ENCODE assay signal across 9 mouse cellular contexts in the genomic region with DNA sequence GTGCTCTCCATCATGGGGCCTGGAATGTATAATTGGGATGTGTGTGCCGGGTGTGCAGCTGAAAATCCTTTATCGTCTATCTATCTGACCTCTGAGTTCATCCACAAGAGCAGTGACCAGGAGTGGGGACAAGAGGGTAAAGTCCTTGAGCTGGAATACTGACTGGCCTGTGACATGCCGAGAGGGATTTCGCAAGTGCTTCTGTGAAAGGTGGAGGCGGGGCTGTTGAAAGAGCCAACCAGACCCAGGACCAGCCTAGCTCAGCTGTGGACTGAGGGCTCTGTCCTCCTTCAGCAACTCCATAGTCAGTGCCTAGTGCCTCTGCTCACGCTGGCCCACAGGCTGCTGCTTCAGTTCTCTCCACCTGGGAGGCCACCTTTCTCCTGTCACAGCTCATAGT. TPM values are rescaled to one million over a fixed set of nuclear protein-coding genes. Genes with fewer than 3 reads are reported as not detected.
DNase-seq lines count a peak whose midpoint lies in the region; ATAC-seq and TF ChIP-seq lines count a peak whose summit lies in the region.
"Had no signal": no experiment of that assay in that cellular context is flagged by ENCODE, and none has a peak within 500 bp of the region (broad histone marks: within the 10 kb centered on the region; RNA-seq: fewer than 3 reads in every experiment).

No protein-coding gene starts in this region.

- peak overlapping the region in 1 of 2 experiments; percentile 17; a peak in 1 of 4 replicates for H3K4me3 ChIP-seq in ES-E14 (ENCODE audit: insufficient read depth in 1 of 2, low read depth in 1 of 2, low read length in 2 of 2, poor library complexity in 1 of 2, severe bottlenecking in 1 of 2)
- no peak overlapping the region for H3K4me3 ChIP-seq in heart, embryonic 11.5 days (ENCODE audit: low read depth, low read length)
- no peak overlapping the region for H3K4me3 ChIP-seq in myocyte

- in situ Hi-C loops in ES-E14 (cut with MboI; ENCODE audit: low sequenced_read_pairs in 2 of 2, unreplicated experiment in 2 of 2) = no loop called here

- H3K79me2 ChIP-seq in myocyte (ENCODE audit: control insufficient read depth, insufficient read depth) = peaks cover 52% of the 10 kb centered on the region

- peak overlapping the region; percentile 40 for H3K4me2 ChIP-seq in heart, embryonic 11.5 days
- no peak overlapping the region for H3K4me2 ChIP-seq in myocyte (ENCODE audit: low read depth)

- H3K9me3 ChIP-seq in ES-E14 (ENCODE audit: control insufficient read depth, insufficient read depth, low read depth, low read length) = no peaks in the 10 kb centered on the region
- H3K9me3 ChIP-seq in heart, embryonic 11.5 days (replicated peaks; ENCODE audit: control insufficient read depth, low read length) = no peaks in the 10 kb centered on the region

- TF ChIP-seq POLR2A in myocyte (IDR thresholded peaks at IDR 0.05; ENCODE audit: insufficient read length, low read depth) = peak; percentile 15

- intact Hi-C loops in left cerebral cortex, postnatal 25 days (cut with DNase I) = no loop called here

- H3K27ac ChIP-seq in ES-E14 (ENCODE audit: insufficient read depth, low read depth, low read length, poor library complexity, severe bottlenecking) = peak overlapping the region; percentile 61; the same call in 1 of the 2 replicates
- peak overlapping the region; percentile 65 for H3K27ac ChIP-seq in heart, embryonic 11.5 days (ENCODE audit: low read depth, low read length)

- 23% methylated on average over 6 of the region's 6 CpGs for WGBS in heart, embryonic 11.5 days (ENCODE audit: insufficient replicate concordance)

- no peak for ATAC-seq in heart, embryonic 11.5 days (replicated peaks; ENCODE audit: insufficient number of reproducible peaks, low FRiP score, low TSS enrichment)

- no peaks in the 10 kb centered on the region for H3K27me3 ChIP-seq in heart, embryonic 11.5 days (ENCODE audit: control insufficient read depth, insufficient read depth, low read length)
- H3K27me3 ChIP-seq in myocyte (ENCODE audit: control insufficient read depth, insufficient read depth, insufficient read length) = no peaks in the 10 kb centered on the region

- H3K36me3 ChIP-seq in ES-E14 (ENCODE audit: control insufficient read depth, insufficient read depth, low read length, poor library complexity, severe bottlenecking) (peaks cover 29% of the 10 kb centered on the region), myocyte (ENCODE audit: control insufficient read depth, insufficient read depth) (peaks cover 41% of the 10 kb centered on the region)
- H3K36me3 ChIP-seq in heart, embryonic 11.5 days (ENCODE audit: control insufficient read depth, insufficient read depth, low read length) = peaks cover 29% of the 10 kb centered on the region

- peak overlapping the region; percentile 46; the same call in 1 of the 2 replicates for H3K9ac ChIP-seq in ES-E14 (ENCODE audit: insufficient read depth, low read depth, low read length, poor library complexity, severe bottlenecking)
- H3K9ac ChIP-seq in heart, embryonic 11.5 days (ENCODE audit: low read depth, low read length) = peak overlapping the region; percentile 1; the same call in 1 of the 2 replicates

- peaks cover 8 to 13% of the 10 kb centered on the region in 2 experiments; a peak in 2 of 4 replicates for H3K4me1 ChIP-seq in ES-E14 (ENCODE audit: control insufficient read depth in 2 of 2, insufficient read depth in 2 of 2, low read length in 2 of 2, poor library complexity in 1 of 2)
- H3K4me1 ChIP-seq in heart, embryonic 11.5 days (ENCODE audit: control insufficient read depth, insufficient read depth, low read length) = peaks cover 40% of the 10 kb centered on the region

- peak; percentile 89 to 94 for DNase-seq in adrenal gland, adult (ENCODE audit: inconsistent age in 2 of 2, low spot score in 1 of 2)
- DNase-seq in adrenal gland, postnatal 4 days (ENCODE audit: low spot score in 2 of 2) = no peak
- no peak for DNase-seq in ES-E14 (ENCODE audit: low read depth, low spot score)
- DNase-seq in kidney, postnatal 36 days = peak; percentile 85 to 94
- no peak for DNase-seq in left cerebral cortex, postnatal 25 days (ENCODE audit: low spot score in 2 of 2)
- no peak for DNase-seq in spleen, postnatal 10 days (ENCODE audit: low spot score in 2 of 2)

- no peak overlapping the region for H3ac ChIP-seq in myocyte (ENCODE audit: control insufficient read depth, insufficient read length)

TF ChIP-seq in ES-E14, 5 proteins besides CTCF, POLR2A, EP300 and RAD21:
- TF ChIP-seq ZNF384 (IDR thresholded peaks at IDR 0.05; ENCODE audit: low read depth, low read length) (no peak), MAFK (IDR thresholded peaks at IDR 0.05; ENCODE audit: insufficient read depth, low read depth, low read length) (no peak), ZC3H11A (IDR thresholded peaks at IDR 0.05; ENCODE audit: borderline replicate concordance, low read depth, low read length) (no peak), HCFC1 (IDR thresholded peaks at IDR 0.05; ENCODE audit: borderline replicate concordance, insufficient read depth, low read length) (no peak), CHD2 (IDR thresholded peaks at IDR 0.05; ENCODE audit: low read depth, low read length) (no peak)

TF ChIP-seq in myocyte, 11 proteins besides CTCF, POLR2A, EP300 and RAD21:
- TF ChIP-seq E2F4 (IDR thresholded peaks at IDR 0.05; ENCODE audit: insufficient read depth) = no peak
- no peak for TF ChIP-seq MYOG (IDR thresholded peaks at IDR 0.05; ENCODE audit: control insufficient read depth in 1 of 3, insufficient read depth in 1 of 3, insufficient read length in 2 of 3, low read depth in 2 of 3)
- no peak for TF ChIP-seq POLR2AphosphoS2 (IDR thresholded peaks at IDR 0.05; ENCODE audit: insufficient read length, low read depth)
- peak; percentile 74 for TF ChIP-seq CEBPB (IDR thresholded peaks at IDR 0.05; ENCODE audit: insufficient read depth, poor library complexity, severe bottlenecking)
- no peak for TF ChIP-seq MYOD1 (IDR thresholded peaks at IDR 0.05; ENCODE audit: control insufficient read depth in 1 of 3, insufficient read length in 2 of 3, low read depth in 2 of 3)
- TF ChIP-seq USF1 (IDR thresholded peaks at IDR 0.05; ENCODE audit: low read depth) = no peak
TF ChIP-seq in myocyte: peak in this region for 1.

RNA-seq across cellular contexts. Expression of a gene that starts 4.0 kb away (rescaled TPM):
- 100 to 1,000 TPM; 145 to 147 TPM for total RNA-seq in adrenal gland, postnatal 4 days (2021)
- 87.6 and 101 TPM in 2 replicates for total RNA-seq in ES-E14 (2012; rRNA removed)
- polyA plus RNA-seq in heart, embryonic 11.5 days (2014; fragmentation: Nextera tagmentation; extraction: Ambion mirVana) = 117 and 125 TPM in 2 replicates
- polyA plus RNA-seq in myocyte (2012; fragmentation: generic; extraction: Trizol) = 116 TPM
- total RNA-seq in left cerebral cortex, postnatal 25 days (2021) = 10 to 100 TPM; 44.5 to 48.9 TPM

RNA-seq across cellular contexts. Expression of a gene that starts 11.6 kb away (rescaled TPM):
- total RNA-seq in adrenal gland, postnatal 4 days (2021) = 1 to 10 TPM; 1.1 to 1.3 TPM
- total RNA-seq in ES-E14 (2012; rRNA removed) = 0.58 and 1.1 TPM in 2 replicates
- 0.84 and 1.5 TPM in 2 replicates for polyA plus RNA-seq in heart, embryonic 11.5 days (2014; fragmentation: Nextera tagmentation; extraction: Ambion mirVana)
- polyA plus RNA-seq in myocyte (2012; fragmentation: generic; extraction: Trizol) = 1.5 TPM
- under 1 TPM; 0.57 to 0.78 TPM for total RNA-seq in left cerebral cortex, postnatal 25 days (2021)
- total RNA-seq: gastrocnemius, adult 8-10 months had no signal

RNA-seq across cellular contexts. Expression of a gene that starts 36.7 kb away (rescaled TPM):
- total RNA-seq in adrenal gland, postnatal 4 days (2021) = 10 to 100 TPM; 31.6 to 32.7 TPM
- total RNA-seq in ES-E14 (2012; rRNA removed) = 26.4 and 29.5 TPM in 2 replicates
- polyA plus RNA-seq in heart, embryonic 11.5 days (2014; fragmentation: Nextera tagmentation; extraction: Ambion mirVana) = 24.7 and 32.2 TPM in 2 replicates
- polyA plus RNA-seq in myocyte (2012; fragmentation: generic; extraction: Trizol) = 43.1 TPM
- 10 to 100 TPM; 22.6 to 24.8 TPM for total RNA-seq in left cerebral cortex, postnatal 25 days (2021)

RNA-seq across cellular contexts. Expression of a gene that starts 37.4 kb away (rescaled TPM):
- total RNA-seq in adrenal gland, postnatal 4 days (2021) = 100 to 1,000 TPM; 127 to 130 TPM
- 48.8 and 54.5 TPM in 2 replicates for total RNA-seq in ES-E14 (2012; rRNA removed)
- 24.3 and 25.1 TPM in 2 replicates for polyA plus RNA-seq in heart, embryonic 11.5 days (2014; fragmentation: Nextera tagmentation; extraction: Ambion mirVana)
- 33.3 TPM for polyA plus RNA-seq in myocyte (2012; fragmentation: generic; extraction: Trizol)
- total RNA-seq in left cerebral cortex, postnatal 25 days (2021) = 10 to 100 TPM; 18.7 to 20.5 TPM

RNA-seq across cellular contexts. Expression of a gene that starts 38.5 kb away (rescaled TPM):
- 10 to 100 TPM; 39.0 to 41.1 TPM for total RNA-seq in adrenal gland, postnatal 4 days (2021)
- total RNA-seq in ES-E14 (2012; rRNA removed) = 54.7 and 59.1 TPM in 2 replicates
- 31.6 and 37.6 TPM in 2 replicates for polyA plus RNA-seq in heart, embryonic 11.5 days (2014; fragmentation: Nextera tagmentation; extraction: Ambion mirVana)
- polyA plus RNA-seq in myocyte (2012; fragmentation: generic; extraction: Trizol) = 11.5 TPM
- 10 to 100 TPM; 34.7 to 37.4 TPM for total RNA-seq in left cerebral cortex, postnatal 25 days (2021)

Comparison
In these comparisons a context has a peak if more than half of its experiments do, and no peak if none do; other contexts are left out.
1. DNase-seq: peak in adrenal gland, adult (2 of 2) and kidney, postnatal 36 days (2 of 2); none in adrenal gland, postnatal 4 days (0 of 2), ES-E14 (single experiment), left cerebral cortex, postnatal 25 days (0 of 2) and spleen, postnatal 10 days (0 of 2).